Mouse (Mus musculus) stomach, postnatal 0 days (tissue): ENCODE measurements at regions not wholly inside any gene's neighbourhood (a gene's known extent, or its start where the extent isn't known, plus 50 kb on each side); places are given as distances from the start of the nearest gene placed in this dataset.

ENCODE experiments used
- CTCF ChIP-seq: IDR thresholded peaks from 2 replicates; pipeline ENCODE4 v1.5.1; 2016; ENCODE audit warnings: antibody characterized with exemption, low read depth, mild to moderate bottlenecking, moderate library complexity
- EP300 ChIP-seq: optimal IDR thresholded peaks from 2 replicates; pipeline ENCODE3; 2016; ENCODE audit warnings: antibody characterized with exemption

- TF ChIP-seq CTCF: no peak
- no peak for TF ChIP-seq EP300
Observed at GRCm38 (mm10) chr10:111880354-111880753, 92.1 kb upstream of the Krr1 start.
